Mouse (Mus musculus): ENCODE data around the gene Ugt1a9.

The Ugt1a9 gene

DNA sequence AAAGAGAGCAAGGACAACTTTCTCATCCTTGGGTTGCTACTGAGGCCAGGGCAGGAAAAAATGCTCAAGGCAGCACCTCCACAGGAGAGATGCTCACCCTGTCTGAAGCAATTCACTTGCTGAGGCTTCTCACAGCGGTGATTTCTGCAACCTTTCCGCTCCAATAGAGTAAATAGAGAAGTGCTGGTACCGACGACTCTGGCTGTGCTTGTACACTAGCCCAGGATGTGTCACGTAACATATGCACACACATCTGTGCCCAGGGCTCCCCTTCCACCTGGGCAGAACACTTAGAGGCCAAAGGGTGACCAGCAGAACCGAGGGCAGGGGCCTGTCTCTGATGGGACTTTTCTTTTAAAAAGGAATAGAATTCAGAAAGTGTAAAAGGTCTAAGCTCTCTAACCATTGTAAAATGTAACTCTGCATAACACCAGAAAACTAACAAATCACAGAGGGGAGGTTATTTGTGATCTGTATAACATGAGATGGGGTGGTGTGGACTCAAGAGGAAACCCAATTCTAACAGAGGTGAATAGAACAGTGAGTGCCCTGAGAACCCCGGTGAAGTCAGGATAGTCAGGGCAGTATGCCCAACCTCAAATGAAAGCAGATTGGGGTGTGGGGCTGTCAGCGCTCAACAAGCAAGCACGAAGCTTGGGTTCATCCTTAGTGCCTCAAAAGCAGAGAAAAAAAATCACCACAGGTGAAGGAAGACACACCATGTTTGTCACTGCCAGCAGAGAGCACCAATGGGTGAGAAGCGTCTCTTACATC lies 190.2 kb downstream of the Ugt1a9 start:
- no peak for DNase-seq

DNA sequence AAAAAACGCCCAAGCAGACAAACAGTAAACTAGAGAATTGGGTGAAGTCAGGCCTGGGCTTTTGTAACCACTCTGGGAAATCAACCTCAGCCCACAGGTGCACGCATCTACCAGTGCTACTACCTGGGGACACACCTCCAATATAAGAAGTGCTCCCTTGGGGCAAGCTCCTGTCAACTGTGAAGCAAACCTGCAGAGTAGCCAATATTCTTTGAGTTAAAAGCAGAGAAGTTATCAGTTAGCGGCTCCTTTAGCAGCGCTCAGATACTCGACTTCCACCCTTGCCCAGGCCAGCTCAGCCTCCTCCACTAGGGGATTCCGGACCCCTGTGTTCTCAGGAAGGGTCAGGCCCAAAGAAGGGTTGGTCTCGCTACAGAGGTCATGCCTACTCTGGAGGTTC lies 191.1 kb downstream of the Ugt1a9 start:
- no peak for DNase-seq

DNA sequence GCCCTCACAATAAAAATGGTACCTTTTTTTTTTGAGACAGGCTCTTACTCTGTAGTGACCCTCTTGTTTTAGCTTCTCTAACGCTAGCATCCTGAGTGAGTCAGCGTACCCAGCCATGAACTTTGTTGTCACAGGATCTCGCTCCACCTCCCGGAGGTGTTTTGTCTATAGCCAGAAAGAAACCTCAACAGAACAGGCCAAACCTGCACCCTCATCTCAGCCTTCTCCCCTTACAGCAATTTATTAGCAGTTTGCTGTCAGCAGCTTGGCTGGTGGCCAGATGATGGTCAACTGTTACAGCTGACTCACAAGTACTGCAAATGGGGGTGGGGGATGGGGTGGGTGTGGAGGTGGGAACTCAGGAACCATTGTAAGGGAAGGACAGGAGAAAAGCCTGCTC lies 191.7 kb downstream of the Ugt1a9 start:
- DNase-seq: peak; percentile 63 to 72

DNA sequence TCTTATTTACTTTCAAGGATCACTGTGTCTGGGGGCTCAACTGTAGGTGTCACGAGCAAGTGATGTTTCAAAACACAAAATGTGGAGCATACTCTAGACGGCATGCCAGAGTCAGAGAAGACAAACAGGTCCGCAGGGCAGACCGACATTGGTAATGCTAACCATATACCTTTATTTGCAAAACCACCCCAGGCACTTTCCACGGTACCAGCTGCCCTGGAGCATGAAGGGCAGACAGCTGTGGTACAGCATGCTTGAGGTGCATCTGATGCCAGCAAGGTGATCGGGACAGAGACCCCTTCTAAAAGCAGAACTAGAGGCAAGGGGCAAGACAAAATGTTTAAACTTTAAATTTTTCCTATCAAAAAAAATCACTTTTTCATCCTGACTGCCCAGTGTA lies 192.4 kb downstream of the Ugt1a9 start:
- no peak for DNase-seq

DNA sequence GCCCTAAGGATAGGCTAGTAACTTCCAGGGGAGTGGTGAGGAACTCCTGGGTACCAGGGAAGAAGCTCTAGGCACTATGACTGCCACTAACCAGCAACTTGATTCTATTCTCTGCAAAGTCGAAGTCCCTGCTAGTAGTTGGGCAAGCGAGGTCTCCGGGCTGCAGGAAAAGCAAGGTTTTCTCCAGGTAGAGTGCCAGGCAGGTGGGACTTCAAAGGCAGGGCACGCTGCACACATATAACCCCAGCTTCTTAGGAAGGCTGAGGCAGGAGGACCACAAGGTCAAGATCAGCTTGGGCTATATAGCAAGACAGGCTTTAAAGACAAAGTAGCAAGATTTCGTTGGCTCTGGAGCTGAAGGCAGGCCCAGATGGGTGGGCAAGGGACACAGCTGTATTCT lies 193.2 kb downstream of the Ugt1a9 start:
- no peak for DNase-seq

DNA sequence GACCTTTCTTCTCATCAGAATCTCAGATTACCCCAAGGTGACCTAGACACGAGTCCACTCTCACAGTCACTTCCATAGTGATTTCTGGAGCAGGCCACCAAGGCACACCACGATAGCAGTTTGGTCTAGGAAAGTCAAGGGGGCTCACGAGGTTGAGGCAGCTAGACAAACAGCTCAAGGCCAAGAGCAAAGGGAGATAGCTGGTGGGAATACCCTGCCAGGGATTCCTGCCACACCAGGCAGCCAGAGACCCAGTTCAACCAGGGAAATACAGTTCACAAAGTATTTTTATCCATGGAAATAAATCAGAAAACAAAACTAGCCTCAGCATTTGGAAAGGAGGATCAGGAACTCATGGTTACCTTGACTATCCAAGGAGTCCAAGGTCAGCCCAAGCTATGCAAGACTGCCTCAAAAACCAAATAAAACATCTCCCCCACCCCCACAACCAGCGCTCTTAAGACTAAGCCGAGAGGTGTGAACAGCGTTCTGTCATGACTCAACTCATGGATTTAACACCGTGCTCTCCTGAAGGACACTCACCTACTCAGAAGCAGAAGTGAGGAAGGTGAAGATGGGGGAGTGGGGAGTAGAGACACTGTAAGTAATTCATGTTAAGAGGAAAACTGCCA lies 193.8 kb downstream of the Ugt1a9 start:
- no peak for DNase-seq

DNA sequence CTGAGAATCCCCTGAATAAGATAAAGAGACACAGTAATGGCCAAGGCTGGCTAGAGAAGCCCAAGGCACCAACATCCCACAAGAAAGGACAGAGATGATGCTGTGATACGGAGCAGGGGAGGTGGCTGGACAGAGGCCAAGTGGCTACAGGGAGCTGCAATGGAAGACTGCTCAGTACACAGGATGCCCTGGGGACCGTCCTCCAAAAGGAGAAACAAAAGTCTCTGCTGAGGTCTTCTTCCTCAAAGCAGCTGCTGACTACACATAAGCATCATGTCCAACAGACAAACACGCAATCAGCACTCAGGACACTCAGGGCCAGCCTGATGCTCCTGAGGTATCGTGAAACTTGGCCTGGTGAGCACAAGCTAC lies 194.3 kb downstream of the Ugt1a9 start:
- peak in 1 of 2 experiments; percentile 56 for DNase-seq

DNA sequence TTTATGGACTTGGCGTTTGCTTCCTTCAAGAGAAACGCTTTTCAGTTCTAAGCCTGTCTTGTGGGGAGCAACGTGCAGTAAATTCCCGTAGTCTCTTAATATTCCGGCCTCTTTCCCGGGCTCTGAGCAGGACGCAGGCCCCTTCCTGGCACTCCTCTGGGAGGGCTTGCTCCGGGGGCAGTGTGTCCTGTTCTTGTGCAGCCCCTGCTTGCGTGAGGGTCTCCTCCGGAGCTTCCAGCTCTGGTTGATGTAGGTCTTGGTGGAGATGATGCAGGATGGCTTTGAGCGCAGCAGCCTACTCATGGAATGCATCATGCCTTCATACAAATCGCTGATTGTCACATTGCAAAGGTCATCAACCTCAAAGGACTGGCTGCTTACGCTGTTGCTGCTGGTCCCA lies 195.5 kb downstream of the Ugt1a9 start:
- no peak for DNase-seq

DNA sequence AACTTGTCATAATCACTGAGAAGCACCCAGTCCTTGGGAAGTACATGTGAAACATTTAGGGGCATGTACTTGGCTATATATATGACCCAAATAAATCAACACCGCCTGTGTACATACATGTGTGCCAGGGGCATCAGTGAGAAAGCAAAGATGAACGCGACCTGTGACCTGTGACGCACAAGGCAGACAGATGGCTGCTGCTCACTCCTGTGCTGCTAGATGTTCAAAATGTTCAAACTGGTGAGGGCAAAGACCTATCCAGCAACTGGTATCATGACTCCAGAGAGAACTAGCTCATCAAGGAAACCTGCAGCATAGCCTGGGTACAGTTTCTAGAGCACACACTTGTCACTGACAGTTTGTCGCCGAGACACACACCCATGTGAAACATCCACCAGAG lies 196.9 kb downstream of the Ugt1a9 start:
- DNase-seq: no peak

DNA sequence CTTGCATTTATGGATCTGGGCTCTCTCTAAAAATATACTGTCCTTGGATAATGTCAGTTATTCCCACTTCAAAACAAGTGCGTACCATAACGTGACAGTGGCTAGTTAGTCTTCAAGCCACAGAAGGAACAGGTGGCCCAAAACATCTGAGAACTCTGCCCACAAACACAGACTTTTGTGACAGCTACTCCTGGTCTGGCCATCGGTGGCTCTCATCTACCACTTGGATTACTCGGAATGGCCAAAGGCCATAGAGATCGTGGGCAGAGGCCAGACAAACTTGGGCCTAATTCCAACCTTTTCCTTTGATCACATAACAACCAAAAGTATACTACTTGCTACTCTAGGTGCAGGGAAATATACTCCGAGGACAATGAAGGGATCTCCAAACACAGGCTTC lies 197.5 kb downstream of the Ugt1a9 start:
- DNase-seq: no peak
